Mouse (Mus musculus): ENCODE data around the gene Ramp2.

Ramp2 gene

GRCm38 (mm10) chr11:101245855-101246701, at the start of gene Ramp2:
Gene Ramp2, plus strand, starts transcription at chr11:101246028.
- WGBS = 1% methylated on average over 63 of the region's 63 CpGs

- 93% methylated on average over 8 of the region's 8 CpGs for WGBS
Observed at GRCm38 (mm10) chr11:101196175-101196574, 49.7 kb upstream of the Ramp2 start.

- WGBS = 94% methylated on average over 3 of the region's 3 CpGs
Observed at GRCm38 (mm10) chr11:101199555-101199954, 46.3 kb upstream of the Ramp2 start.

GRCm38 (mm10) chr11:101200986-101201385, 44.8 kb upstream of the Ramp2 start:
- 21% methylated on average over 7 of the region's 7 CpGs for WGBS

GRCm38 (mm10) chr11:101211970-101212369, 33.9 kb upstream of the Ramp2 start:
- 30% methylated on average over 3 of the region's 3 CpGs for WGBS

GRCm38 (mm10) chr11:101216936-101217335, 28.9 kb upstream of the Ramp2 start:
- WGBS = 91% methylated on average over 5 of the region's 5 CpGs

- WGBS = 88% methylated on average over 10 of the region's 10 CpGs
Observed at GRCm38 (mm10) chr11:101218436-101219055, 27.3 kb upstream of the Ramp2 start.

- 62% methylated on average over 2 of the region's 2 CpGs for WGBS
Observed at GRCm38 (mm10) chr11:101220853-101221252, 25.0 kb upstream of the Ramp2 start.

- WGBS = 84% methylated on average over 8 of the region's 8 CpGs
Observed at GRCm38 (mm10) chr11:101221306-101221986, 24.4 kb upstream of the Ramp2 start.

GRCm38 (mm10) chr11:101224337-101224736, 21.5 kb upstream of the Ramp2 start:
- 82% methylated on average over 3 of the region's 3 CpGs for WGBS

GRCm38 (mm10) chr11:101225331-101226064, 20.3 kb upstream of the Ramp2 start:
- WGBS = 17% methylated on average over 25 of the region's 25 CpGs

- WGBS = 1% methylated on average over 56 of the region's 56 CpGs
Observed at GRCm38 (mm10) chr11:101226065-101226701, 19.6 kb upstream of the Ramp2 start, which contains the start of gene Ezh1. Gene Ezh1, minus strand, starts transcription at chr11:101226463.

- WGBS = 32% methylated on average over 8 of the region's 8 CpGs
Observed at GRCm38 (mm10) chr11:101229361-101229900, 16.4 kb upstream of the Ramp2 start.

- WGBS = 36% methylated on average over 2 of the region's 2 CpGs
Observed at GRCm38 (mm10) chr11:101230061-101230511, 15.7 kb upstream of the Ramp2 start.

GRCm38 (mm10) chr11:101230526-101230925, 15.3 kb upstream of the Ramp2 start:
- WGBS = 47% methylated on average over 5 of the region's 5 CpGs

- WGBS = 16% methylated on average over 18 of the region's 18 CpGs
Observed at GRCm38 (mm10) chr11:101230991-101231871, 14.6 kb upstream of the Ramp2 start.

- WGBS = 57% methylated on average over 6 of the region's 6 CpGs
Observed at GRCm38 (mm10) chr11:101232010-101232839, 13.6 kb upstream of the Ramp2 start.

- 94% methylated on average over 1 of the region's 1 CpGs for WGBS
Observed at GRCm38 (mm10) chr11:101233240-101233639, 12.6 kb upstream of the Ramp2 start.

GRCm38 (mm10) chr11:101236782-101237181, 9.0 kb upstream of the Ramp2 start:
- WGBS = 97% methylated on average over 5 of the region's 5 CpGs
